Mouse (Mus musculus) spleen, adult 2 months (tissue): ENCODE data around the gene Bex6. TPM values are rescaled to one million over a fixed set of nuclear protein-coding genes. Genes with fewer than 3 reads are reported as not detected.

Experiments
- DNase-seq, 2 experiments: peaks; one replicate each; pipeline versions ENCODE4 v3.0.0 to v3.0.0-alpha.2; 2012 to 2021; ENCODE audit warnings: low spot score in 2 of 2, low read depth in 1 of 2
- H3K27ac ChIP-seq: fragments of 200-500 bp; 2 replicates; pipeline ENCODE4 v1.5.1; 2012; ENCODE audit warnings: low read length, inconsistent platforms; ENCODE audit not compliant: insufficient read depth
- H3K27me3 ChIP-seq: fragments of 200-500 bp; 2 replicates; pipeline ENCODE4 v1.6.1; 2012; ENCODE audit warnings: mild to moderate bottlenecking, moderate library complexity, low read length, inconsistent platforms; ENCODE audit not compliant: control insufficient read depth, insufficient read depth
- H3K36me3 ChIP-seq: fragments of 200-500 bp; 2 replicates; pipeline ENCODE4 v1.6.1; 2012; ENCODE audit warnings: mild to moderate bottlenecking, low read length, inconsistent platforms; ENCODE audit not compliant: control insufficient read depth, insufficient read depth
- H3K4me1 ChIP-seq: fragments of 200-500 bp; 2 replicates; pipeline ENCODE4 v1.6.1; 2011; ENCODE audit warnings: inconsistent platforms; ENCODE audit not compliant: control insufficient read depth, insufficient read depth, insufficient read length
- H3K4me3 ChIP-seq: fragments of 200-500 bp; 2 replicates; pipeline ENCODE4 v1.5.1; 2011; ENCODE audit warnings: mild to moderate bottlenecking, inconsistent platforms; ENCODE audit not compliant: insufficient read depth, insufficient read length; ENCODE audit errors: extremely low read depth
- CTCF ChIP-seq: fragments of 200-500 bp; IDR thresholded peaks from 2 replicates; pipeline ENCODE4 v1.5.1; 2011; ENCODE audit warnings: mild to moderate bottlenecking, inconsistent platforms; ENCODE audit not compliant: insufficient read depth, insufficient read length, insufficient replicate concordance; ENCODE audit errors: extremely low read depth
- POLR2A ChIP-seq: fragments of 200-500 bp; IDR thresholded peaks from 2 replicates; pipeline ENCODE4 v1.6.1; 2011; ENCODE audit warnings: low read depth, low read length, inconsistent platforms
- WGBS: fragments of 180-500 bp; shearing (Covaris S2); methylation state at CpG from one replicate; pipeline ENCODE4 v1.1.7; 2018; 5-methylcytosine and 5-hydroxymethylcytosine counted together
- polyA plus RNA-seq: library from polyadenylated mRNA; depleted of rRNA; stranded (reverse); fragments of >200 nt; gene quantifications from 2 replicates; pipeline ENCODE4 v1.2.3, GENCODE M21; 2012

The Bex6 gene
- polyA plus RNA-seq, 1 experiment, result 0.85 TPM

DNA sequence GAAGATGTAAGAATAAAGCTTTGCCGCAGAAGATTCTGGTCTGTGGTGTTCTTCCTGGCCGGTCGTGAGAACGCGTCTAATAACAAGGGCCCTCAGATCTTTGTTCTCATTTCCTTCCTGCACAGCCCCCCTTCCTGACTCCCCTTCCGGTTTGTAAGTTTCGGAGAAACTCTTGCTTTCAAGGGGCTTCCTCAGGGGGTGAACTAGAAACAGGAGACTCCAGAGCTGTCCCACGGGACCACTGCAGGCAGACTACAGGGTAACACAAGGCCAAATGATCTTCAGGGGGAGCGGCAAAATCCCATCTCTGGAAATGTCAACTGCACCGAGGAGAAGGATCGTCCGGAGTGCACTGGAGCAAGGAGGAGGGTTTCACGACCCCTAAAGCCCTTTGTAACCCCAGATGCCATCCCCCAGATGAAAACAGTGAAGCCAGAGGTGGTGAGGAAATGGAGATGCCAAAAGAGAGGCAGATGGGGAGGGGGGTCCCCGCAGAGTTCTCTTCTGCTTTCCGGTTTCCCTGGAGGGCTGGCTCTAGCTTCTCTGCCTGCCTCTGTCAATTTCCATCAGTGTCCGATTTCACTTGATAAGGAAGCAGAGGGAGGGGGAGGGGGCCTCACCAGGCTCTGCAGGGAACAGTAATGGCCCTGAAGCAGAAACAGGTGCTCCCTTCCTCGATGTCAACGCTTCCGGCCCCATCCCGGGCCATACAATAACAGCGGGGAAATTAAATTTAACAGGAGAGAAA lies 20.8 kb downstream of the Bex6 start:
- peak in 1 of 2 experiments; percentile 48 for DNase-seq
- 32% methylated on average over 21 of the region's 21 CpGs for WGBS
- Histone ChIP-seq H3K27me3 (no peaks in the 10 kb centered on the region), H3K4me3 (peak overlapping the region; percentile 62), H3K36me3 (no peaks in the 10 kb centered on the region), H3K4me1 (peaks cover 4% of the 10 kb centered on the region; the same call in 1 of the 2 replicates), H3K27ac (peak overlapping the region; percentile 96)
- no peak for TF ChIP-seq CTCF

DNA sequence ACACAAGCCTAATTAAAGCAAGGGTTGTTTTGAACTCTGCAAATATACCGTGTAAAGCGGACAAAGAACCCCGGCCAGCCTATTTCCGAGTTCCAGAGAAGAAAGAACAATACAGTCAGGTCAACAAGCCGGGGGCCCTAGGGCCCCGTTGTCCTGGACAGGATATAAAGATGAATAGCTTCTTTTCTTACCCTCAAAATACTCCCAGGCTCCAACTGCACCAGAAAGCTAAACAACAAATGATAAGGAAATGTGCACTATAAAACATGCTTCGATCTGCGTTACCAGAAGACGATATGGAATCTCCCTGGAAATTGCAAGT lies 21.3 kb downstream of the Bex6 start:
- Histone ChIP-seq H3K27me3 (no peaks in the 10 kb centered on the region), H3K27ac (peak overlapping the region; percentile 96), H3K4me3 (peak overlapping the region; percentile 62; the same call in 1 of the 2 replicates), H3K4me1 (peaks cover 4% of the 10 kb centered on the region; the same call in 1 of the 2 replicates), H3K36me3 (no peaks in the 10 kb centered on the region)
- DNase-seq, result no peak
- TF ChIP-seq CTCF (no peak), POLR2A (no peak)
- WGBS, result 69% methylated on average over 9 of the region's 9 CpGs

DNA sequence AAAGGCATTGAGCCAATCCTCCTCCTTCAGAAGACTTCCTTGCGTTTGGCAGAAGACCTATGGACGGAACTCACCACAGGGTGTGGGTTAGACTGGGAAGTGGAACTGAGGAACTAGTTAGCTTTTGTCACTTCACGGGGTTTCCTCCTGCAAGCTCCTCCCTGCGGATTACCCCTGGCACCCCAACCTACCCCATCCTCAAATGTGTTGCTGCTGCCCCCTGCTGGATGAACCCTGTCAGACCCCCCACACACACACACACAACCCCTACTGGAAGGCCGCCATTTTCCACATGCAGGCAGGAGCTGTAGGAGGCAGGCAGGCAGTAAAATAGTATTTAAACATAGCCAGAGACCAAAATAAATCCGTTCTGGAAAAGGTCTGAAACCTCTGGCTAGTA lies 23.1 kb downstream of the Bex6 start:
- TF ChIP-seq POLR2A (no peak), CTCF (peak; percentile 93)
- Histone ChIP-seq H3K4me1 (peaks cover 4% of the 10 kb centered on the region; the same call in 1 of the 2 replicates), H3K27ac (peak overlapping the region; percentile 6; the same call in 1 of the 2 replicates), H3K4me3 (no peak overlapping the region), H3K27me3 (no peaks in the 10 kb centered on the region), H3K36me3 (no peaks in the 10 kb centered on the region)
- peak; percentile 89 to 92 for DNase-seq
- WGBS, result 15% methylated on average over 6 of the region's 6 CpGs

- Histone ChIP-seq H3K36me3 (no peaks in the 10 kb centered on the region), H3K4me1 (peaks cover 4% of the 10 kb centered on the region; the same call in 1 of the 2 replicates), H3K27me3 (no peaks in the 10 kb centered on the region), H3K4me3 (no peak overlapping the region), H3K27ac (no peak overlapping the region)
- TF ChIP-seq POLR2A (no peak), CTCF (no peak)
- WGBS, result 73% methylated on average over 3 of the region's 3 CpGs
- DNase-seq, result no peak
Observed at GRCm38 (mm10) chr16:32204902-32205301, 25.3 kb downstream of the Bex6 start.

GRCm38 (mm10) chr16:32214156-32214555 lies 34.5 kb downstream of the Bex6 start:
- Histone ChIP-seq H3K36me3 (no peaks in the 10 kb centered on the region), H3K4me1 (no peaks in the 10 kb centered on the region), H3K27me3 (no peaks in the 10 kb centered on the region), H3K4me3 (no peak overlapping the region), H3K27ac (no peak overlapping the region)
- DNase-seq, result no peak
- TF ChIP-seq POLR2A (no peak), CTCF (no peak)

GRCm38 (mm10) chr16:32214804-32215576 lies 35.4 kb downstream of the Bex6 start:
- 70% methylated on average over 17 of the region's 17 CpGs for WGBS

GRCm38 (mm10) chr16:32221803-32222202 lies 42.2 kb downstream of the Bex6 start:
- Histone ChIP-seq H3K4me3 (no peak overlapping the region), H3K27me3 (no peaks in the 10 kb centered on the region), H3K27ac (no peak overlapping the region), H3K4me1 (no peaks in the 10 kb centered on the region), H3K36me3 (no peaks in the 10 kb centered on the region)
- 78% methylated on average over 4 of the region's 4 CpGs for WGBS
- no peak for TF ChIP-seq POLR2A
- no peak for TF ChIP-seq CTCF
- DNase-seq, result no peak

More at GRCm38 (mm10) chr16:32214804-32215576, 35.4 kb downstream of the Bex6 start:
- TF ChIP-seq POLR2A, result no peak
- no peak for TF ChIP-seq CTCF
- Histone ChIP-seq H3K27ac (no peak overlapping the region), H3K27me3 (no peaks in the 10 kb centered on the region), H3K4me3 (no peak overlapping the region; the same call in 1 of the 2 replicates), H3K36me3 (no peaks in the 10 kb centered on the region), H3K4me1 (no peaks in the 10 kb centered on the region)
- no peak for DNase-seq
